Mouse (Mus musculus) hindbrain, embryonic 14.5 days (tissue): ENCODE data around the gene Ankle2. TPM values are rescaled to one million over a fixed set of nuclear protein-coding genes. Genes with fewer than 3 reads are reported as not detected.
A peak's percentile ranks its signal among the peaks of the same experiment; 100 is the strongest.

Source experiments
- ATAC-seq: fragments of 200-750 bp; cut with Nextera tagmentation; 2 replicates; pipeline ENCODE4 v1.8.0; 2017; ENCODE audit warnings: moderate number of reproducible peaks, mild to moderate bottlenecking, moderate TSS enrichment, moderate library complexity; ENCODE audit not compliant: low FRiP score
- DNase-seq: peaks from one replicate; pipeline ENCODE4 v3.0.0-alpha.2; 2015; ENCODE audit warnings: low spot score
- H3K27ac ChIP-seq: fragments of 300-500 bp; sonication (generic); 2 replicates; pipeline ENCODE4 v1.5.1; 2014; ENCODE audit warnings: mild to moderate bottlenecking, moderate library complexity
- H3K27me3 ChIP-seq: fragments of 300-500 bp; sonication (generic); 2 replicates; pipeline ENCODE4 v1.6.1; 2014; ENCODE audit warnings: mild to moderate bottlenecking, low read length, mixed read lengths; ENCODE audit not compliant: control insufficient read depth, insufficient read depth
- H3K36me3 ChIP-seq: fragments of 300-500 bp; sonication (generic); replicated peaks from 2 replicates; pipeline ENCODE4 v1.6.1; 2014; ENCODE audit not compliant: control insufficient read depth, insufficient read depth
- H3K4me1 ChIP-seq: fragments of 300-500 bp; sonication (generic); replicated peaks from 2 replicates; pipeline ENCODE4 v1.6.1; 2014; ENCODE audit warnings: antibody characterized with exemption, low read length, mixed read lengths; ENCODE audit not compliant: control insufficient read depth, insufficient read depth
- H3K4me2 ChIP-seq: fragments of 300-500 bp; sonication (generic); replicated peaks from 2 replicates; pipeline ENCODE4 v1.6.1; 2014; ENCODE audit warnings: mild to moderate bottlenecking, moderate library complexity
- H3K4me3 ChIP-seq: fragments of 300-500 bp; sonication (generic); replicated peaks from 2 replicates; pipeline ENCODE4 v1.5.1; 2014; ENCODE audit warnings: mild to moderate bottlenecking, low read length
- H3K9ac ChIP-seq: fragments of 300-500 bp; sonication (generic); 2 replicates; pipeline ENCODE4 v1.6.1; 2014
- H3K9me3 ChIP-seq: fragments of 300-500 bp; sonication (generic); 2 replicates; pipeline ENCODE4 v1.6.1; 2016; ENCODE audit warnings: low read length; ENCODE audit not compliant: control insufficient read depth
- WGBS: fragments of 180-500 bp; shearing (Covaris S2); extraction: QIAGEN DNeasy Blood & Tissue Kit; methylation state at CpG from one replicate; pipeline ENCODE4 v1.1.7; 2014; 5-methylcytosine and 5-hydroxymethylcytosine counted together
- polyA plus RNA-seq: library from polyadenylated mRNA; unstranded; fragments of >200 nt; fragmentation: Nextera tagmentation; extraction: Ambion mirVana; gene quantifications from 2 replicates; pipeline ENCODE4 v1.2.1, GENCODE M21; 2014

The Ankle2 gene
- polyA plus RNA-seq, 1 experiment from 2014 or later, result 26.1 TPM

DNA sequence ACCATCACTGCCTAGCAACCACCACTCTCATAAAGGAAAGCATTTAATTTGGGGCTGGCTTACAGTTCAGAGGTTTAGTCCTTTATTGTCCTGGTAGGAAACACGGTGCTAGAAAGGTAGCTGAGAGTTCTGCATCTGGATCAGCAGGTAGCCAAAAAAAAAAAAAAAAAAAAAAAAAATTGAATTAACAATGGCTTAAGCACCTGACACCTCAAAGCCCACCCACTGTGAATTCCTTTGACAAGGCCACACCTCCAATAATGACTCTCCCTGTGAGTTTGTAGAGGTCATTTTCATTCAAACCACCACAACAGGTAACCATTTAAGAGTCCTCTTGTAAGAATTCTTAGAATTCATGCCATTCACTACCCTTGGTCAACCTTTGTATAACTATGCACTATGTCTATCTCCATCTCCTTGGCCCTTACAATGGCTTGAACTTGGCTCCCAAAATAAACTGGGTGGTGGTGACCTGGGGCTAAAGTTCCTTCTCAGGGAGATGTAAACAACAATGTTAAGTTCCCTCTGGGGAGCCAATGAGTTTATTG, 3.4 kb upstream of the Ankle2 start:
- no peaks in the 10 kb centered on the region for H3K27me3 ChIP-seq
- WGBS, result 40% methylated on average over 1 of the region's 1 CpGs
- ATAC-seq (no peak), DNase-seq (no peak)
- no peak overlapping the region for H3K9ac ChIP-seq
- H3K4me1 ChIP-seq, result peaks cover 14% of the 10 kb centered on the region
- H3K4me2 ChIP-seq, result no peak overlapping the region
- H3K36me3 ChIP-seq, result peaks cover 48% of the 10 kb centered on the region
- no peak overlapping the region for H3K27ac ChIP-seq
- H3K4me3 ChIP-seq, result no peak overlapping the region
- no peaks in the 10 kb centered on the region for H3K9me3 ChIP-seq

DNA sequence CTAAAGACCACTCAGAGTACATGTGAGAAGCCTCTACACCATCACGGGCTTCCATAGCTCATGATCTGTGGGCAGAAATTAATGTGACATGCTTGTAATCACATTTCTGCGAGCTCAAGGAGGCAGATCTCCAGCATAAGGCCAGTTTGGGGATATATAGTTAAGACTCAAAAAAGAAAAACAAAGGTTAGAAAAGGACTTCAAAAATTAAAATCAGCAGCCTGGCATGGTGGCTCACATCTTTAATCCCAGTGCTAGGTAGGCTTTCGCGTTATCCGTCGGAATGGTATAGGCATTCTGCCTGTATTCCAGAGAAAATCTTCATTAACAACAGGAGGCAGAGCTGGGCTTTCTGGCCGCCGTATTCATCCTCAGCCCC, 414 bp upstream of the Ankle2 start:
- Histone ChIP-seq H3K36me3 (peaks cover 34% of the 10 kb centered on the region), H3K4me1 (peaks cover 18% of the 10 kb centered on the region), H3K9me3 (no peaks in the 10 kb centered on the region), H3K4me3 (peak overlapping the region; percentile 94), H3K4me2 (peak overlapping the region; percentile 57), H3K9ac (peak overlapping the region; percentile 94), H3K27ac (peak overlapping the region; percentile 91), H3K27me3 (no peaks in the 10 kb centered on the region)
- WGBS, result 10% methylated on average over 8 of the region's 8 CpGs
- ATAC-seq (no peak), DNase-seq (no peak)

DNA sequence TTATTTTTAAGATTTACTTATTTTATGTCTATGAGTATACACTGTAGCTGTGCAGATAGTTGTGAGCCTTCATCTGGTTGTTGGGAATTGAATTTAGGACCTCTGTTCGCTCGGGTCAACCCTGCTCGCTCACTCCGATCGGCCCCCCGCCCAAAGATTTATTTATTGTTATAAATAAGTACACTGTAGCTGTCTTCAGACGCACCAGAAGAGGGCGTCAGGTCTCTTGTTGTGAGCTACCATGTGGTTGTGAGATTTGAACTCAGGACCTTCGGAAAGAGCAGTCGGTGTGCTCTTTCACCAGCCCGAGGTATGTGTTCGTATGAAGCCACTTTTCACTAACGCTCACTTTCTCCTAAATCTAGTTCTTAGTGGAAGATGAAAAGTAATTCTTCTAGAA, 834 bp downstream of the Ankle2 start:
- H3K9me3 ChIP-seq, result no peaks in the 10 kb centered on the region
- peak overlapping the region; percentile 94 for H3K4me3 ChIP-seq
- DNase-seq (no peak), ATAC-seq (no peak)
- no peak overlapping the region for H3K27ac ChIP-seq
- 46% methylated on average over 13 of the region's 13 CpGs for WGBS
- H3K36me3 ChIP-seq, result peaks cover 35% of the 10 kb centered on the region
- peak overlapping the region; percentile 57 for H3K4me2 ChIP-seq
- H3K4me1 ChIP-seq, result peaks cover 18% of the 10 kb centered on the region
- no peaks in the 10 kb centered on the region for H3K27me3 ChIP-seq
- peak overlapping the region; percentile 94 for H3K9ac ChIP-seq

DNA sequence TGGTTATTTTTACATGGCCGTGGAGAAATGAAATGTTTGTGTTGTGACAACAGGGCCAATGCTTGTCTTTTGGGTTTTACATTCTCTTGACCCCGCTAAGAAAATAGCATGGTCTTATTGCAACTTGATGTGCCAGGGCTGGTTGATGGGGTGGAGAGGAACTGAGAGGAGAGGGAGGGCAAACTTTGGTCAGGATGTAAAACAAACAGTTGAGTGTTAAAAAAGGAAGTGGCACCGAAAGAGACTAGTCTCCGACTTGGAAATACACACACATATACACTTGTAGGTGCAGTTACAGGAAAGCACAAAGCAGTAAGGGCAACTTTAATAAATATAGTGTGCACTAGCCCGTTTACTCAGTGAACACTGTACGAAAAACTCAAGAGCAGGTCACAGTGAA, 1.5 kb downstream of the Ankle2 start:
- Histone ChIP-seq H3K4me3 (peak overlapping the region; percentile 94), H3K9me3 (no peaks in the 10 kb centered on the region), H3K9ac (no peak overlapping the region), H3K27me3 (no peaks in the 10 kb centered on the region), H3K27ac (no peak overlapping the region), H3K4me2 (peak overlapping the region; percentile 57), H3K36me3 (peaks cover 36% of the 10 kb centered on the region), H3K4me1 (peaks cover 18% of the 10 kb centered on the region)
- ATAC-seq (no peak), DNase-seq (no peak)
- WGBS, result 90% methylated on average over 6 of the region's 6 CpGs

DNA sequence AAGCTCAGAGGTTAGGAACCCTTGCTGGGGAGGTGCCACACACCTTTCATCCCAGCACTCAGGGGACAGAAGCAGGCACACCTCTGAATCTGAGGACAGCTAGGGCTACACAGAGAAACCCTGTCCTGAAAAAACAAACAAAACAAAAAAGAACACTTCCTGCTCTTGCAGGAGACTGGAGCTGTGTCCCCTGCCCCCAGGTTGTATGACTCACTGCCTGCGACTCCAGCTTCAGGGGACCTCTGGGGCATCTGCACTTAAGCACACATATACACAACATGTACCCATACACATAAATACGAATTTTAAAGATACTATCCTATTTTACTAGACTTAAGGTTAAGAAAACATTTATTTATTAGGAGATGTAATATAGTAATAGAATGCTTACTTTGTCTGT, 13.3 kb downstream of the Ankle2 start:
- Histone ChIP-seq H3K36me3 (peaks cover 98% of the 10 kb centered on the region), H3K9ac (no peak overlapping the region), H3K4me1 (no peaks in the 10 kb centered on the region), H3K9me3 (no peaks in the 10 kb centered on the region), H3K4me2 (no peak overlapping the region), H3K27ac (no peak overlapping the region), H3K27me3 (no peaks in the 10 kb centered on the region), H3K4me3 (no peak overlapping the region)
- ATAC-seq, result no peak
- WGBS, result 90% methylated on average over 2 of the region's 2 CpGs
- DNase-seq, result no peak

DNA sequence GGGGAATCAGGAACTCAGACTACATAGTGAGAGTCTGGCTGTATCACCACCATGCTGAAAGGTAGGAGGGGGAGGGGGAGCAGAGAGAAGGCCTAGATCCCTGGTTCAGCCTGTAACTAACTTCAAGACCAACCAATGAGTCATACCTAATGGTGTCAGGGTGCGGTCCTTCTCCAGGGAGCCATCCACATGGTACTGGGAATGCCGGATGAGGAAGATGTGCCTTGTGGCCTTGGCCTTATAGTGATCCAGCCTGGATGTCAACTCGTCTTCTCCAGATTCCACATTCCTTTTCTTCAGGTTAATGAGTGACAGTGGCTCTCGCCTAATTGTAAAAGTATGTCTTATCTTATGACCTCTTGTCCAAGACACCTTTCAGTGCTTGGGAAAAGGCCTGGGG, 36.1 kb downstream of the Ankle2 start:
- H3K4me3 ChIP-seq, result no peak overlapping the region
- 96% methylated on average over 4 of the region's 4 CpGs for WGBS
- ATAC-seq (no peak), DNase-seq (no peak)
- peaks cover 42% of the 10 kb centered on the region for H3K36me3 ChIP-seq
- no peak overlapping the region for H3K27ac ChIP-seq
- peaks cover 9% of the 10 kb centered on the region for H3K4me1 ChIP-seq
- no peak overlapping the region for H3K9ac ChIP-seq
- no peaks in the 10 kb centered on the region for H3K9me3 ChIP-seq
- H3K27me3 ChIP-seq, result no peaks in the 10 kb centered on the region
- H3K4me2 ChIP-seq, result no peak overlapping the region

DNA sequence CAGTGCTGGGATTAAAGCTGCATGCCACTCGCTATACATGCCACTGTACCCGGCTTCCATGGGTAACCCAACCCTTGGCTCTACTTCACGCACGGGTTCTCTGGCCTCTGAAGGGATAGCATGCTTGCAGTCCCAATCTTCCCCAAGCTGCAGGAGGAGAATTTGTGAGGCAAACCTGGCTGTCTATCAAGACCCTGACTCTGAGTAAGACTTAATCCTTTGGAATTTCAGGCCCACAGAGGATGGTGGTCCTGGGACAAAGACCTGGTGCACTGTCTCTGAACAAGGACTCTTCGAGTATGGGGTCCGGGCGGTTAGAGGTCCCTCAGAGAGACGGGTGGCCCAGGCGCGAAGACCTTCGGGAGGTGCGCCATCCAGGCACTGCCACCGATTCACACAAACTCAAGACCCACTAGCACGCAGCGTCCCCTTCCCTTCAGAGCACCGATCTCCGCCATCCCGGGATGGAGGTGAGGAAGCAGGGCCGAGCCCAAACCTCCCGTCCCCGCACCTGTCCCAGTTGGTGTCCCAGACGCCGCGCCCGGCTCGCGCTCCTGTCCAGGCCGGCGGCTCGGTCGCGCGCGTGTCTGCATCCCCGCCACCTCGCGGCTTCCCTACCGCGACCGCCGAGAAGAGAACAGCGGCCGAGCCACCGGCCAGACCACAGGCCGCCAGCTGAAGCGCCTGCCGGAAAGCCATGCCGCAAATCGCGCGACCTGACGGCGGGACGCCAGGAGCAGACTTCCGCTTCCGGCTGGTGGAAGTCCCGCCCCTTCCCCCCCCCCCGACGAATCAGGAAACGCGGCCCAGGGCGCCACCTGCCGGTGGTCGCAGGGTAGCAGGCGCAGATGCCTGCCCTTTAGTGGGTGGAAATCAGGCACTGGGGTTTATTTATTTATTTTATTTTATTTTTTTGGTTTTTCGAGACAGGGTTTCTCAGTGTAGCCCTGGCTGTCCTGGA, 38.6 kb downstream of the Ankle2 start, which contains the start of gene Pgam5:
Pgam5 (minus strand) TSS at position 773 of the 961 bp plus-strand sequence.
- peaks cover 34% of the 10 kb centered on the region for H3K36me3 ChIP-seq
- no peaks in the 10 kb centered on the region for H3K27me3 ChIP-seq
- WGBS, result 1% methylated on average over 66 of the region's 66 CpGs
- peak within 1 kb of the TSS; percentile 77 for H3K27ac ChIP-seq
- H3K4me2 ChIP-seq, result peak within 1 kb of the TSS; percentile 84
- H3K4me1 ChIP-seq, result peaks cover 9% of the 10 kb centered on the region
- ATAC-seq (peak; percentile 88), DNase-seq (peak; percentile 92)
- no peaks in the 10 kb centered on the region for H3K9me3 ChIP-seq
- peak within 1 kb of the TSS; percentile 95 for H3K9ac ChIP-seq
- H3K4me3 ChIP-seq, result peak within 1 kb of the TSS; percentile 96

DNA sequence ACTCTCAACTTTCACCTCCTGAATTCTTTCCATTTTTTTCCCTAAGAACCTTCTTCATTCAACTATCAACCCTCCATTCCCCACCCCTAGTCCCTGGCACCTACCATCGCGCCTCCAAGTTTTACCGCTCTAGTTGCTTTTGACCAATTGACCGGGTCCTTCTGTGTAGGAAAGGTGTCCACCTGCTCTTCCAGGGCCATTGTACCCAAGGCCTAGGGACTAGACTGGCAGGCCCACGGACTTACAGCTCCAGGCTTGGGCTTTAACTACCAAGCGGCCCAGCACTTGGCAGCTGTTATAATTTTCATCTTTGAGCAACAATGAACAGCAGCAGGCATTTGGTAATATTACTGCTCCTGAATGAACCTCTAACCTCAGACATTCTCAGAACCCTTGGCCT, 39.4 kb downstream of the Ankle2 start:
- ATAC-seq, result peak; percentile 12; the same call in 1 of the 2 replicates
- WGBS, result 93% methylated on average over 6 of the region's 6 CpGs
- Histone ChIP-seq H3K4me3 (no peak overlapping the region), H3K4me2 (peak overlapping the region; percentile 25; the same call in 1 of the 2 replicates), H3K4me1 (peaks cover 9% of the 10 kb centered on the region), H3K9me3 (no peaks in the 10 kb centered on the region), H3K27ac (no peak overlapping the region), H3K27me3 (no peaks in the 10 kb centered on the region), H3K36me3 (peaks cover 26% of the 10 kb centered on the region), H3K9ac (no peak overlapping the region)
- DNase-seq, result no peak

DNA sequence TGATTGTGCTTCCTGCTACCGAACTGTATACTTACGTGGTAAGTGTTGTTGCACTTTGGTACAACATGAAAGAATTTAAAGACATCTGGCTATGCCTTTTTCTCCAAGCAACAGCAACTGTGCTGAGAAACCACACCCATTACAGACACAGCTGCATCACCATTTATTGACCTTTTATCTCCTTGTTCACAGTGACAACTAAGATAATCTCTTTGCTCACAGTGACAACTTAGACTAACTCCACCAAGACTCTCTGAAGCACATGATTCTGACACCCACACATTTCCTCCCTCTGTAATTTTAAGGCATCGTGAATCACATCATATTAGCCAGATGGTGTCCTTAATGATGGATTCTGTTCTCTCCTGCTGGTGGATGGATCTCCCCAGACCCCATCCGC, 43.3 kb downstream of the Ankle2 start:
- H3K9ac ChIP-seq, result no peak overlapping the region
- H3K4me2 ChIP-seq, result no peak overlapping the region
- no peaks in the 10 kb centered on the region for H3K36me3 ChIP-seq
- no peak for DNase-seq
- H3K4me3 ChIP-seq, result no peak overlapping the region
- H3K27me3 ChIP-seq, result no peaks in the 10 kb centered on the region
- no peak for ATAC-seq
- no peak overlapping the region for H3K27ac ChIP-seq
- WGBS, result 82% methylated on average over 4 of the region's 4 CpGs
- H3K9me3 ChIP-seq, result no peaks in the 10 kb centered on the region
- H3K4me1 ChIP-seq, result no peaks in the 10 kb centered on the region
